Mouse (Mus musculus): ENCODE data around the gene Lima1. TPM values are rescaled to one million over a fixed set of nuclear protein-coding genes. Genes with fewer than 3 reads are reported as not detected.
A peak's percentile ranks its signal among the peaks of the same experiment; 100 is the strongest.
"Not testable (repeated sequence)": the region's sequence is repeated elsewhere in the genome, so short reads cannot be mapped to it uniquely, and the experiment has no call there.

The Lima1 gene
- polyA plus RNA-seq, 1 experiment from 2014 or later: 29.4 TPM

DNA sequence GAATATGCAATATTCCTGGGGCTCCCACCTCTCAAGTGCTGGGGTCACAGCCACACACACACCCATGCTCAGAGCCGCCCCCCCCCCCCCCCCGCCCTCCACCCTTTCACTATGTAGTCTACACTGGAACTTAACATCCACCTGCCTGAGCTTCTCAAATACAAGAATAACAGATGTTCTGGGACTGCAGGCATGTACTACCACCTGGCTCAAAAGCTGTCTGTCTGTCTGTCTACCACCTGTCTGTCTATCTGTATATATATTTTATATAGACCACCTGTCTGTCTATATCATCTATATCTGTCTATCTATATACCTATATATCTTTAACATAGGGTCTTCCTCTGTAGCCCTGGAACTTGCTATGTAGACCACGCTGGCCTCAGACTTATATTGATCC lies 16.1 kb upstream of the Lima1 start:
- peaks cover 10% of the 10 kb centered on the region; the same call in 1 of the 2 replicates for H3K4me1 ChIP-seq
- H3K27ac ChIP-seq: no peak overlapping the region
- no peak overlapping the region for H3K4me3 ChIP-seq
- no peaks in the 10 kb centered on the region for H3K27me3 ChIP-seq (ENCODE audit: insufficient read depth, poor library complexity, severe bottlenecking)
- H3K36me3 ChIP-seq: no peaks in the 10 kb centered on the region
- WGBS: 74% methylated on average over 2 of the region's 3 CpGs
- no peak for DNase-seq (ENCODE audit: low spot score)
- no peaks in the 10 kb centered on the region for H3K9me3 ChIP-seq

DNA sequence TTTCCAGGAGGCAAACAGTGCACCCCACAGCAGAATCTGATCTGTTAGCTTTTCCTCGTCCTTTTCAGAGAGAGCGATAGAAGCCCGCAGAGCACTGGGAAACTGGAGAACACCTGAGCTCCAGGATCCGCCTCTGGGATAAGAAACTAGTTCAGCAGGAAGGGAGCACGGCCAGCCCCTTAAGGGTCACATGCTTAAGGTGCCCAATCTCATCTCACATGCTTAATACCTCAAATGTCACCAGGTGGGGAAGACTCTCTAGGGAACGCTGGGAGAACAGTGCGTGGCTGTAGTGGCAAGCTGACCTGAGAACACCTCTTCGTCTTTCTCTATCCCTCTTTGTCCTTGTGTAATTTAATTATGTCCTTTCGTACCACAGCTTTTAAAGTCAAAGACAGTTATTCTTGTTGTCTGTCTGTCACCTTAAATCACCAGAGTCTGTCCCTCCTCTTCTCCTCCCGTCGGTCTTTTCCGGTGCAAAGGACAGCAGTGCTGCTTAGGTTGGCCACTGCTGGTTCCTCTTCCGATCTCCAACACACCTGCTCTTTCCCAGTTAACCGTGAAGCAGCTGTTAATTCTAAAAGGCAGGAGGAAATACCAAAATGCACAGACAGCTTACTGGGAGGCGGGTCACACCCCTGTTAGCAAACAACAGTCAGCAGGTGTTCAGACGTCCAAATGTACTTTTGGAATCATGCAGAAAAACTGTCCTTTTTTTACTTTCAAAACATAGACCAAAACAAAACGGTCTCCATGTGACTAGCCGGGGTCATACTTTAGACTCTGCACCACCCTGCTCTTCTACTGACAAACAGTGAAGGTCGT lies 15.4 kb upstream of the Lima1 start:
- H3K27me3 ChIP-seq (ENCODE audit: insufficient read depth, poor library complexity, severe bottlenecking): no peaks in the 10 kb centered on the region
- WGBS: 44% methylated on average over 19 of the region's 19 CpGs
- peaks cover 10% of the 10 kb centered on the region; the same call in 1 of the 2 replicates for H3K4me1 ChIP-seq
- H3K27ac ChIP-seq: no peak overlapping the region
- H3K9me3 ChIP-seq: no peaks in the 10 kb centered on the region
- no peak for DNase-seq (ENCODE audit: low spot score)
- H3K36me3 ChIP-seq: no peaks in the 10 kb centered on the region
- H3K4me3 ChIP-seq: peak overlapping the region; percentile 5; the same call in 1 of the 2 replicates

DNA sequence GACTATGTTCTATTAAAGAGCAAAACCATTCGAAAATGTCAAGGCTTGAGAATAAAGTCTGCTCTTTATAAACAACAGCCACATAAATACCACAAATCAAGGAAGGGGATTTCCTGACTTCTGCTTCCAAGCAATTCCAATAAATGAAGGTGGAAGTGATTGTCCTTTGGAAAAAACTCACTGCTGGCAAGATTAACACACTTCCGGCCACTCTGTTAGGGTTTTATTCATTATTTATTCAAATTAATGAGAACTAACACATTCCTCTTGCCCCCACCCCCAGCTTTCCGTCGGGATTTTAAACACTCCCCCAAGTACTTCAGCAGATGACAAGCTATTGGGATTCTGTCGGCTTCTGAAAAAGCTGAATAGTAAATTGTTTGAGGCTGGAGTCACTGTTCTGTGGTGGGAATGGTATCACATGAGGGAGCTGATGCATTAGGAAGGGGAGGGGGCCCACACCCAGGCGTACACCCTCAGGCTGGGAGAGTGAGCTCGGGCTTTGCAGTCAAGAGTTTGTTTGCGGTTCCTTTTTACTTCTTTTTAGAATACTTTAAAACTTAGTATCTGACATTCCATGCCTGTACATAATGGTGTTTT lies 14.1 kb upstream of the Lima1 start:
- no peaks in the 10 kb centered on the region for H3K27me3 ChIP-seq (ENCODE audit: insufficient read depth, poor library complexity, severe bottlenecking)
- H3K4me3 ChIP-seq: no peak overlapping the region
- WGBS: 57% methylated on average over 8 of the region's 8 CpGs
- no peak overlapping the region for H3K27ac ChIP-seq
- no peaks in the 10 kb centered on the region for H3K9me3 ChIP-seq
- H3K36me3 ChIP-seq: no peaks in the 10 kb centered on the region
- peaks cover 10% of the 10 kb centered on the region; the same call in 1 of the 2 replicates for H3K4me1 ChIP-seq
- no peak for DNase-seq (ENCODE audit: low spot score)

DNA sequence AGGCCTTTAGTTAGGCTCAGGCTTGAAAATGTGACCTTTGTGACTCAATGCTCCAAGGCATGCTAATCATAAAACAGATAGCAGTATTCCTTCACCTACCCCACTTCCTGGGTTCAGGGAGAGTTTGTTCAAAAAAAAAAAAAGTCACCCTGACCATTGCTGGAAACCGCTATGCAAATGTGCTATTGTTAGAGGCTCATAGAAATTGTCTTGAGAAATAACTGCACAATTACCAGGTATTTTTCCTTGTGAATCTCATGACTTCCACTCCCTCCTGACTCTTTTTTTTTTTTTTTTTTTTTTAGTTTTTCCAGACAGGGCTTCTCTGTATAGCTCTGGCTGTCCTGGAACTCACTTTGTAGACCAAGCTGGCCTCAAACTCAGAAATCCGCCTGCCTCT lies 11.9 kb upstream of the Lima1 start:
- not testable (repeated sequence) for H3K27me3 ChIP-seq (ENCODE audit: insufficient read depth, poor library complexity, severe bottlenecking); H3K4me3 ChIP-seq; DNase-seq (ENCODE audit: low spot score); H3K27ac ChIP-seq; H3K9me3 ChIP-seq; H3K36me3 ChIP-seq
- 94% methylated on average over 2 of the region's 2 CpGs for WGBS
- H3K4me1 ChIP-seq: peaks cover 15% of the 10 kb centered on the region; the same call in 1 of the 2 replicates

DNA sequence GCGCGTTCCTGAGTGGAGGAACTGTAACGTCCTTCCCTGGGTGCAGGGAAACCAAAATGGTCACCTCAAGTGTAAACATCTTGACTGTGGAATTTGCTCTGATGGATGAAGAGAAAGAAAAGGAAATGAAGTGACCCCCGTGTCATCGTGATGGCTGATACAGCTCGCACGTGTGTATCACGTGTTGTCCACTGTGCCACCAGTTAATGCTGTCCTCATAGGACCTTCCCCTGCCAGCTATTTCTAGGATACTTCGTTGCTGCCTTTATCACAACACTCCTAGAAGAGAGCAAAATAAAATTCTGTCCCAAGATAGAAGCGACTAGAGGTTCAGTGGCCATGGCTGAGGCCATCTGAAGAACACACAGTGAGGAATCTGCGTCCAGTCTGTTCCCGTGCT lies 8.8 kb upstream of the Lima1 start:
- no peaks in the 10 kb centered on the region for H3K9me3 ChIP-seq
- WGBS: 77% methylated on average over 12 of the region's 12 CpGs

DNA sequence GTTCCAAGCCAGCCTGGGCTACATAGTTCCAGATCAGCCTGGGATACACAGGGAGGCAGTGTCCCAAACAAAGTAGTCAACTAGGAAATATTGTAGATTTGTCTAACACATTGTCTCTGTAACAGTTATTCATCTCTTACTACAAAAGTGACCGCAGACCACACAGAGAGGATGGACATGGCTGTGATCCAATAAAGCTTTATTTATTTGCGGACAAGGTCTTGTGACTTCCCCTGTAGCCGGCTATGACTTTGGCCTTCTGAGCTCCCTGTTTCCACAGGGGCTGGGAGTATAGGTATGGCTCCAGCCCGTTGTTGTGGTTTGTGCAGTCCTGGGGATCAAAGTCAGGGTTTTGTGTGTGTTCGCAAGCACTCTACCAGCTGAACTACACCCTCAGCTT lies 3.3 kb upstream of the Lima1 start:
- no peaks in the 10 kb centered on the region for H3K27me3 ChIP-seq (ENCODE audit: insufficient read depth, poor library complexity, severe bottlenecking)
- no peak overlapping the region for H3K27ac ChIP-seq
- no peak for DNase-seq (ENCODE audit: low spot score)
- no peaks in the 10 kb centered on the region for H3K36me3 ChIP-seq
- no peak overlapping the region for H3K4me3 ChIP-seq
- no peaks in the 10 kb centered on the region for H3K9me3 ChIP-seq
- WGBS: 91% methylated on average over 5 of the region's 5 CpGs
- H3K4me1 ChIP-seq: peaks cover 17% of the 10 kb centered on the region

More for the DNA sequence above, 8.8 kb upstream of the Lima1 start:
- H3K27ac ChIP-seq: no peak overlapping the region
- no peak for DNase-seq (ENCODE audit: low spot score)
- no peaks in the 10 kb centered on the region for H3K36me3 ChIP-seq
- H3K4me1 ChIP-seq: 0 out of 2 replicates have a peak, but pooled peaks cover 5% of the 10 kb centered on the region
- no peak overlapping the region for H3K4me3 ChIP-seq
- no peaks in the 10 kb centered on the region for H3K27me3 ChIP-seq (ENCODE audit: insufficient read depth, poor library complexity, severe bottlenecking)

DNA sequence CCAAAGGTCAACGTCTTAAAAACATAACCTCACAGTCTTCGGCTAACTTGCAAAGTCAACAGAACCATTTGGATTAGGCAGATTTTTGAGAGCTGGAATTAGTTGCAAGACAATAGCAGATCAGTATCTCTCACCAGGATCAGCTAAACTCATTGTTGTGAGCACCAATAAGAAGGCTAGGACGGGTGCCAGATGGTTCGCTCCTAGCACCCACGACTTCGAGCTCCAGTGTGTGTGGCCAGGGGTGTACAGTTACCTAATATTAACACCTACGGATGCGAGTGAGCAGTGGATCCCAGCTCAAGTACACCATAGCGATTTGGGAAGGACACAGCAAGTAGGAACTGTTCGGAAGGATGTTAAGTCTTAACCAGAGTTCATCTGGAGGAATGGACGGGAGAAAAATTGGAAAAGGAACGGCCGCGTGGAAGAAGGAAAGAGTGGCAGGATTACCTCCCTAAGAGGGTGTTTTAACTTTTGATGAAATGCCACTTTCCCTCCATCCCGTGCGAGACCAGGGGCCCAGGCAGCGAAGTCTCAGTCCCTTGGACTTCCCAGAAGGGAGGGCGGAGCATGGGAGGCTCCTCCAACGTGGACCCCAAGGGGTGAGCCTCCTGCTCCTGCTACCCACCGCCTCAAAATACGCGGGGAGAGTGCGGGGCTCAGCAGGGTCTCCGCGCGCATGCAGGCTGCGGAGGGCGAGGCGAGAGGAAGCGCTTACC lies 483 bp downstream of the Lima1 start:
- no peaks in the 10 kb centered on the region for H3K36me3 ChIP-seq
- peak overlapping the region; percentile 80 for H3K27ac ChIP-seq
- H3K9me3 ChIP-seq: no peaks in the 10 kb centered on the region
- H3K4me1 ChIP-seq: peaks cover 17% of the 10 kb centered on the region
- peak overlapping the region; percentile 77 for H3K4me3 ChIP-seq
- no peaks in the 10 kb centered on the region for H3K27me3 ChIP-seq (ENCODE audit: insufficient read depth, poor library complexity, severe bottlenecking)
- WGBS: 8% methylated on average over 30 of the region's 30 CpGs
- DNase-seq (ENCODE audit: low spot score): no peak

DNA sequence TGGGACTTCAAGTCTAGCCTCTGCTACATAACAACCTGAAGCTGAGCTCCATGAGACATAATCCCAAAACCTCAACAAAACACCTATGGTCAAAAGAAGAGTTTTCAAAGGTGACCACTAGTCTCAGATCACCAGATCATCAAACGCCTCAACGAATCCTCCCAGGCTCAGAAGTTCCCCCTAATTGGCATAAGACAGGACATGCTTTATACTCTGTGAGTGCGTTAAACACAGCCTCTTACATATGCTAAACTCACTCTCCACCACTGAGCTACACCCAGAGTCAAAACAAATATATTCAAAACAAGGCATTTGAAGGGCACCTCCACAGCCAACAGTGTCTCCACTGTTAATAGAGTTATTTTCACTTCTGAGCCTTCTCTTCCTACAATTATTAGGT lies 2.7 kb downstream of the Lima1 start:
- no peaks in the 10 kb centered on the region for H3K9me3 ChIP-seq
- WGBS: 80% methylated on average over 3 of the region's 3 CpGs
- DNase-seq (ENCODE audit: low spot score): no peak
- no peaks in the 10 kb centered on the region for H3K36me3 ChIP-seq
- H3K27me3 ChIP-seq (ENCODE audit: insufficient read depth, poor library complexity, severe bottlenecking): no peaks in the 10 kb centered on the region
- peaks cover 20% of the 10 kb centered on the region for H3K4me1 ChIP-seq
- no peak overlapping the region for H3K27ac ChIP-seq
- no peak overlapping the region for H3K4me3 ChIP-seq

DNA sequence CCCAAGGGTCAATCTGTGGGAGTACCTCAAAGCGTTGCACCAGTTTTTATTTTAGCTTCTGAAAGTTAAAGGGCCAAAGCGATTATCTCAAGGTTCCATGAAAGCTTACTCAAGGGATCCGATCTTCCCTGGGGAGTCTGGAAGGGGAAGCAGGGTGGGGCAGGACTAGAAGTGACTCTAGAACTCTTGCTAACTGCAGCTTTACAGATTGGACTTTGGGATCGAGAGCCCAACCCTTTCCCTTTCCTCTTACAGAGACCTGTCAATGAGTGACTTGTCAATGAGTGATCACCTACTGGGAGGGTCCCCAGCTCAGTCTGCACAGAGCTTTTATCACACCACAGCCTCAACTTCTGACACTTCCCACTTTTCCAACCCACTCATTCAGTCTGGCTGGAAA lies 7.6 kb downstream of the Lima1 start:
- H3K9me3 ChIP-seq: no peaks in the 10 kb centered on the region
- H3K27me3 ChIP-seq (ENCODE audit: insufficient read depth, poor library complexity, severe bottlenecking): no peaks in the 10 kb centered on the region
- H3K27ac ChIP-seq: no peak overlapping the region; the same call in 1 of the 2 replicates
- H3K4me3 ChIP-seq: no peak overlapping the region
- peaks cover 19% of the 10 kb centered on the region for H3K4me1 ChIP-seq
- H3K36me3 ChIP-seq: no peaks in the 10 kb centered on the region
- WGBS: 48% methylated on average over 4 of the region's 4 CpGs
- no peak for DNase-seq (ENCODE audit: low spot score)

DNA sequence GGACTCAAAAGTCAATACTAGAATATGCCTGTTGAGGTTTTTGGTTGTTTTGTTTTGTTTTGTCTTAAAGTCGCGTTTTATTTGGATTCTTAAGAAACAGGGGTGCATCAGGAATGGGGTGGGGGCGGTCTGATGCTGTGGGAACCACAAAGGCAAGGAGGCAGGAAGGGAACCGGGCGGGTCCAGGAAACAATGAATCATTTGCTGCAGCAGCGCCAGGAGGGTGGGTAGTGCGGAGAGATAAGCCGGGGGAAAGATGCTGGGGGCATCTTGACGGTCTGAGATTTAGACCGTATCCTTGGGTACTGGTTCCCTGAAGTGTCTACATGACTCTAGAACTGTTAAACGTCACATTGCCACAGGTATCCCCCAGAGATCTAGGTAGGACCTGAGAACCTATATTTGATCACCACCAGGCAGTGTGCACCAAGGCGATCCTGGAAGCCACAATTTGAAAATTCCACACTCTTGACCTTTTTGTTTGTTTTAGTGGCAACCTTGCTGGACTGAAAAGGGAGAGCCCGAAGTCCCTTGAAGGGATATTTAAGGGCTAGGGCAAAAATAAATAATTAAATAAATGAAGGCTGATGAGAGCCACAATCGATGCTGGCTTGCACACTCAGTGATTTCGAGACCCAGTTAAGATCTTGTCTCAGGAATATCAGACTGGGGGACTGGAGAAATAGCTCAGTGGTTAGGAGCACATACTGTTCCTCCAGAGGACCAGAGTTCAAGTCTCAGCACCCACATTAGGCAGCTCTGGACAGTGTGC lies 8.6 kb downstream of the Lima1 start:
- H3K4me1 ChIP-seq: peaks cover 19% of the 10 kb centered on the region
- H3K4me3 ChIP-seq: no peak overlapping the region
- H3K36me3 ChIP-seq: no peaks in the 10 kb centered on the region
- no peak for DNase-seq (ENCODE audit: low spot score)
- 0 out of 2 replicates have a peak overlapping the region, but pooled peaks have one; percentile 38 for H3K27ac ChIP-seq
- H3K9me3 ChIP-seq: no peaks in the 10 kb centered on the region
- H3K27me3 ChIP-seq (ENCODE audit: insufficient read depth, poor library complexity, severe bottlenecking): no peaks in the 10 kb centered on the region
- 50% methylated on average over 15 of the region's 15 CpGs for whole genome bisulfite sequencing

DNA sequence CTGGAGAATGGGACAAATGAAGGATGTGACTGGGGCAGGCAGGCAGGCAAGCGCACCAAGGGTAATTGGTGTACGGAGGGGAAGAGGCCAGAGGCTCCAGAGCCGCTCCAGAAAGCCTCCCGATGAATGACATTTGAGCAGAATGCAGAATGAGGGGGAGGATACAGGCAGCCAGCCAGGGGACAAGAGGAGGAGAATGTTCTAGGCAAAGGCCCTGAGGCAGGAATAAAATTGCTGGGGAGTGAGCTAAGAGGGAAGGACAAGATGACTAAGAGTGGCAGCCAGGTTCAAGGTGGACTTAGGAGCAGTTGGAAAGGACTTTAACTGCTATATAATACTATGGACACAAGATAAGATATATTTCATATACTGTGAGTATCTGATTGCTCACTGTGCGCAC lies 9.3 kb downstream of the Lima1 start:
- no peaks in the 10 kb centered on the region for H3K9me3 ChIP-seq
- 54% methylated on average over 5 of the region's 5 CpGs for WGBS
- H3K4me3 ChIP-seq: no peak overlapping the region
- H3K36me3 ChIP-seq: no peaks in the 10 kb centered on the region
- H3K27ac ChIP-seq: 0 out of 2 replicates have a peak overlapping the region, but pooled peaks have one; percentile 38
- peaks cover 19% of the 10 kb centered on the region for H3K4me1 ChIP-seq
- no peaks in the 10 kb centered on the region for H3K27me3 ChIP-seq (ENCODE audit: insufficient read depth, poor library complexity, severe bottlenecking)
- DNase-seq (ENCODE audit: low spot score): no peak

DNA sequence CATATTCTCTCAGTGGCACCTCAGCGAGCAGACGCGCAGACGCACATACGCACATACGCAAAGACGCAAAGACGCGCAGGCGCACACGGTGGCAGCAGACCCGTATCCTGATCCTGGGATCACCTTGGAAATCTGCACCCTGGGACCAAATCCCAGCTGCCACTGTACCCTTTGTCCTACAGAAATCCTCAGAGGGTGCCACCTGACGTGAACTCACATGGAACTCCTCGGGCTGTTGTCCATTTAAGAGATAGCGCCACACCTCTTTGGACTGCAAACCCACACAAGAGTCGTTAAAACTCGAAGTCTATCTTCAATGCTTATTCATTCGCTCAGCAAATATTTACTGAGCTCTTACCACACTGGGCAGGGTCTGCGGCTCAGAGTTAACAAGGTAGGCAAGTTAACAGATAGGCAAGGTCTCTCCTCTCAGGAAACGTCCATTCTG lies 9.7 kb downstream of the Lima1 start:
- Histone ChIP-seq H3K4me1 (peaks cover 19% of the 10 kb centered on the region), H3K27ac (0 out of 2 replicates have a peak overlapping the region, but pooled peaks have one; percentile 38), H3K27me3 (ENCODE audit: insufficient read depth, poor library complexity, severe bottlenecking) (no peaks in the 10 kb centered on the region), H3K9me3 (no peaks in the 10 kb centered on the region), H3K36me3 (no peaks in the 10 kb centered on the region), H3K4me3 (no peak overlapping the region)
- DNase-seq (ENCODE audit: low spot score): no peak
- WGBS: 84% methylated on average over 20 of the region's 20 CpGs

Data from heart, embryonic 10.5 days (tissue).